In the genomic region with DNA sequence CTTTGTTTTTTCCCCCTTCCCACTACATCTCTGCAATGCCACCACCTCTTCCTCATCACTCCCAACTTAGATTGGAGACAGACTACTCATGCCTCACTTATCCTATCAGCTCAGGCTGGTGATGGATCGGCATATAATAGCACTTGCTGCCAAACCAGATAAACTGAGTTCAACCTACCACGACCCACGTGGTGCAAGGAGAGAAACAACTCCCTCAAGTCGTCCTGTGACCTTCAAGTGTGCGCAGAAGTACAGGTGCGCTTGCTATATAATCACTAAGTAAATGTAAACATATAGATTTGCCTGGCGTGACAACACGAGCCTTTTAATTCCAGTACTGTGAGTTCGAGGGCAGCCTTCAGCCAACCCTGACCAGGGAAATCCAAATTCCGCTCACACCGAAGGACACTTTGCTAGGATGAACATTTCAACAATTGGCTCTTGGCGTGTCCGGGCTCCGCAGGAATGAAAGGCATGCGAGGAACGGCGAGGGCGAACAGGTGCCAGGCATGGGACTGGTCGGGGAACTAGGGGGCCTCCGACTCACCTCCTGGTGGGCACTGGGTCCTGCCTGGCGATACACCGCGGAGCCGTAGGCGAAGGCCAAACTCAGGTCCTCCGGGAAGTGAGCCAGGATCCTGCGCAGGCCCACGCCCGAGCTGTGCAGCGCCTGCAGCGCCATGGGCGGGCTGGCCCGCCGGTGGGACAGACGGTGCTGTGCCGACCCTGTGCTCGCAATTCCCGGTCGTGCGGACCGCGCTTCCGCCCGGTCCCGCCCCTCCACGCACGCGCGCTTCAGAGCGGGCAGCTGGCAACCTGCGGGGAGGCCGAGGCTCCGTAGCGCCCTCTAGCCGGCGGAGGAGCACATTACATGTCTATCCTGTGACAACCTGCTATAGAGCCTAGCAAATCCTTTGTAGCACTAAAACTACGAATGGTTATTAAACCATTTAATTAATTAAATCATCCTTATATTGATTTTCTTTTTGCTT, we compare ENCODE assay signal across 8 mouse cellular contexts. TPM values are rescaled to one million over a fixed set of nuclear protein-coding genes. Genes with fewer than 3 reads are reported as not detected.
A peak's percentile ranks its signal among the peaks of the same experiment; 100 is the strongest.
DNase-seq lines count a peak whose midpoint lies in the region; ATAC-seq lines count a peak whose summit lies in the region.

Tamm41 (minus strand) TSS at position 774 of the 992 bp plus-strand sequence.

- peak within 1 kb of the TSS; percentile 70 for H3K4me2 ChIP-seq in intestine, embryonic 14.5 days (ENCODE audit: low read length)

- under 1% methylated on average over 57 of the region's 57 CpGs for WGBS in intestine, embryonic 14.5 days

- no peak within 1 kb of the TSS for H3K27ac ChIP-seq in intestine, embryonic 14.5 days (ENCODE audit: low read depth)

- H3K36me3 ChIP-seq in intestine, embryonic 14.5 days (ENCODE audit: control insufficient read depth, insufficient read depth, low read length): peaks cover 24% of the 10 kb centered on the region

- no peaks in the 10 kb centered on the region for H3K9me3 ChIP-seq in intestine, embryonic 14.5 days (ENCODE audit: control insufficient read depth, low read length)

- peak within 1 kb of the TSS; percentile 97 for H3K4me3 ChIP-seq in intestine, embryonic 14.5 days (ENCODE audit: low read depth, low read length)

- peak within 1 kb of the TSS; percentile 76 for H3K9ac ChIP-seq in intestine, embryonic 14.5 days (ENCODE audit: low read length)

- peaks cover 10% of the 10 kb centered on the region for H3K4me1 ChIP-seq in intestine, embryonic 14.5 days (replicated peaks; ENCODE audit: control insufficient read depth, insufficient read depth, low read length)

- no peaks in the 10 kb centered on the region for H3K27me3 ChIP-seq in intestine, embryonic 14.5 days (replicated peaks; ENCODE audit: control insufficient read depth, insufficient read depth, low read length)

- intact Hi-C loops in gastrocnemius, postnatal 36 days (cut with DNase I): no loop called here
- intact Hi-C loops in left cerebral cortex, postnatal 25 days (cut with DNase I): no loop called here

- ATAC-seq in intestine, embryonic 14.5 days (replicated peaks; ENCODE audit: low FRiP score, low TSS enrichment, low read depth): peak; percentile 91

- DNase-seq in adrenal gland, postnatal 10 days: peak; percentile 95
- DNase-seq in embryo, embryonic 11.5 days (ENCODE audit: low read depth, low spot score): peak; percentile 84
- DNase-seq in gastrocnemius, postnatal 36 days: peak; percentile 78 to 80
- DNase-seq in intestine, embryonic 14.5 days (ENCODE audit: low spot score): peak; percentile 92
- DNase-seq in left cerebral cortex, postnatal 25 days (ENCODE audit: low spot score in 2 of 2): peak; percentile 86 to 87
- DNase-seq in mesoderm, embryonic 11.5 days (ENCODE audit: low read depth, low spot score): peak; percentile 93
- peak; percentile 88 for DNase-seq in right cerebral cortex, postnatal 25 days
- DNase-seq in urinary bladder, postnatal 4 days (ENCODE audit: low spot score in 2 of 2): peak; percentile 81 to 87

RNA-seq across cellular contexts. Expression of gene Tamm41, which starts in this region (rescaled TPM):
- total RNA-seq in adrenal gland, postnatal 10 days (2021): 10 to 100 TPM; 28.4 to 30.5 TPM
- 1 to 10 TPM; 6.5 to 8.3 TPM for total RNA-seq in gastrocnemius, postnatal 36 days (2021)
- polyA plus RNA-seq in intestine, embryonic 14.5 days (2014; fragmentation: Nextera tagmentation; extraction: Ambion mirVana): 73.3 and 77.2 TPM in 2 replicates
- total RNA-seq in left cerebral cortex, postnatal 25 days (2021): 10 to 100 TPM; 16.0 to 16.8 TPM
